Mouse (Mus musculus): ENCODE measurements around the gene Pknox2. TPM values are rescaled to one million over a fixed set of nuclear protein-coding genes. Genes with fewer than 3 reads are reported as not detected.

Gene Pknox2
- total and polyA plus RNA-seq, 2 experiments from 2014 or later = 2.0 to 7.3 TPM

DNA sequence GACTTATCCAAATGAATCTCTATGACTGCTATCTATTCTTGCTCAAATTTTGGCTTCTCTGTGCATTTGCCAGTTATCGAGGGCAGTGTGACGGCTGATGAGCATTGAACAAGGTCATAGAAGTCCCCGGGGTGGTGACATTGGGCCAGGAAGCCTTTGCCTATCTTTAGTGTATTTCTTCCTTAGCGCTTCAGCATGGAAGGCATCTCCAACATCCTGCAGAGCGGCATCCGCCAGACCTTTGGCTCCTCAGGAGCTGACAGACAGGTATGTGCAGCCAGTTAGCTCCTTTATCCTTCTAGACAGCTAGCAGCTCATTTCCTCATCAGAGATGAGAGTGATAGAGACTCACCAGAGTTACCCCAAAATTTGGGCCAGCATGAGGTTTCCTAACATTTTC is 278.5 kb downstream of the Pknox2 start:
- DNase-seq (ENCODE audit: low spot score) (no peak), ATAC-seq (ENCODE audit: insufficient read depth, low read depth) (no peak)
- no peaks in the 10 kb centered on the region for H3K9me3 ChIP-seq (replicated peaks; ENCODE audit: control insufficient read depth, low read length)
- no peaks in the 10 kb centered on the region; the same call in 1 of the 2 replicates for H3K4me1 ChIP-seq (ENCODE audit: control insufficient read depth, insufficient read depth)
- H3K4me2 ChIP-seq (ENCODE audit: low read depth, low read length) = no peak overlapping the region
- 66% methylated on average over 6 of the region's 6 CpGs for WGBS
- H3K4me3 ChIP-seq (ENCODE audit: low read depth, low read length) = no peak overlapping the region
- TF ChIP-seq CTCF (IDR thresholded peaks at IDR 0.05; ENCODE audit: low read depth) (no peak), EP300 (IDR thresholded peaks at IDR 0.05; ENCODE audit: low read depth) (no peak)
- H3K27me3 ChIP-seq (ENCODE audit: control insufficient read depth, insufficient read depth, low read length) = no peaks in the 10 kb centered on the region
- H3K9ac ChIP-seq (replicated peaks; ENCODE audit: low read depth, low read length) = no peak overlapping the region
- H3K36me3 ChIP-seq (replicated peaks; ENCODE audit: control insufficient read depth, insufficient read depth, low read length) = no peaks in the 10 kb centered on the region
- H3K27ac ChIP-seq (ENCODE audit: low read depth) = no peak overlapping the region

GRCm38 (mm10) chr9:36864862-36865813 is 282.1 kb downstream of the Pknox2 start:
- no peak overlapping the region for H3K4me2 ChIP-seq (ENCODE audit: low read depth, low read length)
- no peak overlapping the region for H3K9ac ChIP-seq (replicated peaks; ENCODE audit: low read depth, low read length)
- TF ChIP-seq CTCF (IDR thresholded peaks at IDR 0.05; ENCODE audit: low read depth) (no peak), EP300 (IDR thresholded peaks at IDR 0.05; ENCODE audit: low read depth) (no peak)
- WGBS = 52% methylated on average over 4 of the region's 4 CpGs
- no peaks in the 10 kb centered on the region for H3K27me3 ChIP-seq (ENCODE audit: control insufficient read depth, insufficient read depth, low read length)
- H3K9me3 ChIP-seq (replicated peaks; ENCODE audit: control insufficient read depth, low read length) = no peaks in the 10 kb centered on the region
- no peaks in the 10 kb centered on the region for H3K4me1 ChIP-seq (ENCODE audit: control insufficient read depth, insufficient read depth)
- H3K4me3 ChIP-seq (ENCODE audit: low read depth, low read length) = no peak overlapping the region
- H3K27ac ChIP-seq (ENCODE audit: low read depth) = no peak overlapping the region
- DNase-seq (ENCODE audit: low spot score) = no peak
- ATAC-seq (ENCODE audit: insufficient read depth, low read depth) = no peak
- H3K36me3 ChIP-seq (replicated peaks; ENCODE audit: control insufficient read depth, insufficient read depth, low read length) = no peaks in the 10 kb centered on the region

DNA sequence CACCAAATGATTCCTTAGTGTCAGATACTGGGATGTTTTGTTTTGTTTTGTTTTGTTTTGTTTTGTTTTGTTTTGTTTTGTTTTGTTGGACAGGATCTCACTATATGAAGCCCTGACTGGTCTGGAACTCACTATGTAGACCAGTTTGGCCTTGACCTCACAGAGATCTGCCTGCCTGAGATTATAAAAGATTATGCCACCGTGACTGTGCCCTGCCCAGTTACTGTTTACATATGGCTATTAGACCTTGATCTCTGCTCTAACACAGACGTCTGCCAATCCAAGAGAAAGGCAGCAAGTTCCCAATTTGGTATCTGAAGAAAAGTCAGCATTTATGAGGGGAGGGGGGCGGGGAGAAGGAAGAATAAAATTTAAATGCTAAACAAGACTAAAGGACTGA is 283.5 kb downstream of the Pknox2 start:
- Histone ChIP-seq H3K36me3 (replicated peaks; ENCODE audit: control insufficient read depth, insufficient read depth, low read length) (no peaks in the 10 kb centered on the region), H3K9me3 (replicated peaks; ENCODE audit: control insufficient read depth, low read length) (no peaks in the 10 kb centered on the region), H3K27me3 (ENCODE audit: control insufficient read depth, insufficient read depth, low read length) (no peaks in the 10 kb centered on the region), H3K9ac (replicated peaks; ENCODE audit: low read depth, low read length) (no peak overlapping the region), H3K4me1 (ENCODE audit: control insufficient read depth, insufficient read depth) (no peaks in the 10 kb centered on the region), H3K27ac (ENCODE audit: low read depth) (no peak overlapping the region), H3K4me3 (ENCODE audit: low read depth, low read length) (no peak overlapping the region), H3K4me2 (ENCODE audit: low read depth, low read length) (no peak overlapping the region)
- DNase-seq (ENCODE audit: low spot score) (no peak), ATAC-seq (ENCODE audit: insufficient read depth, low read depth) (no peak)
- WGBS = 40% methylated on average over 3 of the region's 3 CpGs
- TF ChIP-seq EP300 (IDR thresholded peaks at IDR 0.05; ENCODE audit: low read depth) (no peak), CTCF (IDR thresholded peaks at IDR 0.05; ENCODE audit: low read depth) (no peak)

DNA sequence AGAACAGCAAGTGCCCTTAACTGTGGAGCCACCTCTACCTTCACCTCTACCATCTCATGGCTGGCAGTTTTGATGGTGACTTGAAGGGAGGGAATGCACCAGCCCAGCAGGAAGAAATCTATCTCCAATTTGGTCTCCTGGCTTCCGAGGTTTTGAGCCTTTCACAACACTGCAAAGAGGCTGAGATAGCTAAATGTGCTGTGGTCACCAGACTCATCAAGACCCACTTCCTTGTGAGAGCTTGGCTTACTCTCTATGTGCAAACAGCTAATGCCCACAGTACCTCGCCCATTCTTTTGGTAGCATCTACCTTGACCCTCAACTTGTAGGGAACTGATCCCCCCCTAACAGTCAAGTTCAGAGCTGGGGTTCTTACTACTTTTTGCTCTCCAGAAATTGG is 284.6 kb downstream of the Pknox2 start:
- no peak for TF ChIP-seq EP300 (IDR thresholded peaks at IDR 0.05; ENCODE audit: low read depth)
- TF ChIP-seq CTCF (IDR thresholded peaks at IDR 0.05; ENCODE audit: low read depth) = no peak
- H3K4me1 ChIP-seq (ENCODE audit: control insufficient read depth, insufficient read depth) = no peaks in the 10 kb centered on the region
- H3K9ac ChIP-seq (replicated peaks; ENCODE audit: low read depth, low read length) = no peak overlapping the region
- no peak overlapping the region for H3K4me3 ChIP-seq (ENCODE audit: low read depth, low read length)
- no peaks in the 10 kb centered on the region for H3K9me3 ChIP-seq (replicated peaks; ENCODE audit: control insufficient read depth, low read length)
- 65% methylated on average over 2 of the region's 2 CpGs for WGBS
- no peak overlapping the region for H3K27ac ChIP-seq (ENCODE audit: low read depth)
- DNase-seq (ENCODE audit: low spot score) (no peak), ATAC-seq (ENCODE audit: insufficient read depth, low read depth) (no peak)
- no peaks in the 10 kb centered on the region for H3K36me3 ChIP-seq (replicated peaks; ENCODE audit: control insufficient read depth, insufficient read depth, low read length)
- H3K27me3 ChIP-seq (ENCODE audit: control insufficient read depth, insufficient read depth, low read length) = no peaks in the 10 kb centered on the region
- no peak overlapping the region for H3K4me2 ChIP-seq (ENCODE audit: low read depth, low read length)

- Histone ChIP-seq H3K9ac (replicated peaks; ENCODE audit: low read depth, low read length) (no peak overlapping the region), H3K27me3 (ENCODE audit: control insufficient read depth, insufficient read depth, low read length) (no peaks in the 10 kb centered on the region), H3K9me3 (replicated peaks; ENCODE audit: control insufficient read depth, low read length) (no peaks in the 10 kb centered on the region), H3K4me1 (ENCODE audit: control insufficient read depth, insufficient read depth) (no peaks in the 10 kb centered on the region), H3K36me3 (replicated peaks; ENCODE audit: control insufficient read depth, insufficient read depth, low read length) (no peaks in the 10 kb centered on the region), H3K4me3 (ENCODE audit: low read depth, low read length) (no peak overlapping the region), H3K4me2 (ENCODE audit: low read depth, low read length) (no peak overlapping the region), H3K27ac (ENCODE audit: low read depth) (no peak overlapping the region)
- DNase-seq (ENCODE audit: low spot score) (no peak), ATAC-seq (ENCODE audit: insufficient read depth, low read depth) (no peak)
- TF ChIP-seq EP300 (IDR thresholded peaks at IDR 0.05; ENCODE audit: low read depth) (no peak), CTCF (IDR thresholded peaks at IDR 0.05; ENCODE audit: low read depth) (no peak)
- 32% methylated on average over 4 of the region's 4 CpGs for WGBS
Measured at GRCm38 (mm10) chr9:36858677-36859076, 288.5 kb downstream of the Pknox2 start.
